ENCODE assay signal across 15 mouse cellular contexts in the genomic region with DNA sequence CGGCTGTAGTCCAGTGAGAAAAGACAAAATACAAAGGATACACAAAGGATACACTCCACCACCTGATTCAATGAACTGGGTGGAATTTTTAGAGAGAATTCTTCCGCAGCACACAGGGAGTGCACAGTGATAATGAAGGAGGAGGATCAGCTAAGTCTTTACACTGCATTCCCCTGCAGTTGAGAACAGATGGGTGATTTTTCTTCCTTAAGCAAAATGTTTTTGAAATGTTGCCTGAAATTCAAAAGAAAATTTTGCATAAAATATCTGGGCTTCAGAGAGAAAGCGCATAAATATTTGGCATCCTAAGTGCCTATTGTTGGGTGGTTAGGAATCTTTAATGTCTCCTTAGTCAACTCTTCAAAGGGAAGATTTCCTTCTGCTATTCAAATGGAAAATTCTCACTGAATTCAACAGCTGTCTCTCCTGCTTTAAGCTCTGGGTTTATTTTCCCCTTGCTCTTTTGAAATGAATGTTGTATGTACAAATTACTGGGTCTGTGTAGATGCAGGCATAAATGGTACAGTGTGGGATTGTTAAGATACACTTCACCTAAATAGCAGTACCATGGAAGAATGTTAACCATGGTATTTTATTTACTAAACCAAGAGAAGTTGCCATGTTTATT.
DNase-seq lines count a peak whose midpoint lies in the region.
"Had no signal": no experiment of that assay in that cellular context is flagged by ENCODE, and none has a peak within 500 bp of the region (broad histone marks: within the 10 kb centered on the region; RNA-seq: fewer than 3 reads in every experiment).

No protein-coding gene starts in this region.

- intact Hi-C loops in left cerebral cortex, postnatal 14 days (cut with DNase I): no loop called here

- DNase-seq in layer of hippocampus, adult 18-20 months (ENCODE audit: low spot score in 2 of 2): peak; percentile 7 to 22
- no peak for DNase-seq in layer of hippocampus, postnatal 25 days (ENCODE audit: extremely low spot score in 1 of 2, low spot score in 1 of 2)
- DNase-seq in R1 (ENCODE audit: low read depth, low spot score): peak; percentile 5
- DNase-seq in brain, adult 2 months (ENCODE audit: low read depth, low spot score): peak; percentile 82
- DNase-seq in left cerebral cortex, postnatal 14 days (ENCODE audit: low spot score in 2 of 2): peak; percentile 4 to 8
- no peak for DNase-seq in testis, postnatal 14 days (ENCODE audit: low spot score)
- no peak for DNase-seq in lung, postnatal 4 days
- DNase-seq in kidney, adult 18-20 months: no peak
- DNase-seq: adrenal gland, postnatal 36 days; cerebellum, postnatal 10 days; heart, postnatal 36 days; kidney, adult 2 months; kidney, postnatal 36 days; lung, adult 18-20 months; thymus, adult 18-20 months had no signal

Comparison
In these comparisons a context has a peak if more than half of its experiments do, and no peak if none do; other contexts are left out.
1. DNase-seq: peak in layer of hippocampus, adult 18-20 months (2 of 2), R1 (single experiment), brain, adult 2 months (single experiment) and left cerebral cortex, postnatal 14 days (2 of 2); none in layer of hippocampus, postnatal 25 days (0 of 2), testis, postnatal 14 days (single experiment), lung, postnatal 4 days (0 of 2) and kidney, adult 18-20 months (single experiment).